Mouse (Mus musculus) ZHBTc4 (cell line): ENCODE data around the gene Fv1.
"Not testable (repeated sequence)": the region's sequence is repeated elsewhere in the genome, so short reads cannot be mapped to it uniquely, and the experiment has no call there.

Source experiments
- DNase-seq: peaks from one replicate; pipeline ENCODE4 v3.0.0-alpha.2; 2011; ENCODE audit warnings: low read depth, low spot score

Gene Fv1

DNA sequence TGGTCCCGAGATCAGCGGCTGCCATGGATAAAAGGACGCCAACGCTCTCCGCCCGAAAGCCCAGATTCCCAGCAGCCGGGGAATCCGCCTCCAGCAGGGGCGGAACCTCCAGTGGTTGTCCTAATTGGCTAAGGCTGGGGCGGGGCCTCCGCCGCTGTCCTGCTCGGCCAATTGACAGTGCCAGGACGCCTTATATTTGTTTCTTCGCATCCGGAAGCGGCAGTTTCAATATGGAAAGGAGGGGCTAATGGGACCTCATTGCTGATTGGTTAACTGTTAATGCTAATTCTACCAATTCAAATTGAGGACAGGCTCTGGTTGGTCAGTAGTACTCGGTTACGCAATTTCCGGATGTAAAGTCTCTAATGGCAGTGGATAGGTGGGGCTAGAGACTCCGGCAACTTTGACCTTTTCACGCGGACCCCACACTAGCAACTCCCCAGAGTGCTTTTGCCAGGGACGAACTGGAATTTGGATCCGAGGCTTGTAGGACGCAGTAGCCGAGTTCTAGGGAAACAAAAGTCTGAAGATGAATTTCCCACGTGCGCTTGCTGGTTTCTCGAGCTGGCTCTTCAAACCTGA is at the start of gene Fv1, which contains the start of gene Miip:
TSS of gene Fv1 (plus strand) at position 530 of the 582 bp plus-strand sequence.
TSS of gene Miip (minus strand) at position 367 of the 582 bp plus-strand sequence.
- peak; percentile 81 for DNase-seq

DNA sequence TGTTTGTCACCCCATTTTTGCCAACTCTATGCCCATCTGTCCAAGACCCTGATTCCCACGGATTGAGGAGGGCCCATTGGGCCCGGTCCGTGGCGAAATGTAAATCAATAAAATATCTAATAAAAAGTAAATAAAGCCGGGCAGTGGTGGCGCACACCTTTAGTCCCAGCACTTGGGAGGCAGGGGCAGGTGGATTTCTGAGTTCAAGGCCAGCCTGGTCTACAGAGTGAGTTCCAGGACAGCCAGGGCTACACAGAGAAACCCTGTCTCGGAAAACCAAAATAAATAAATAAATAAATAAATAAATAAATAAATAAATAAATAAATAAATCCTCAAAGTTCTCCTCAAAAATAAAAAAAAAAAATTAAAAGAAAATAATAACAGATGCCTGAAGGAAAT is 49.1 kb upstream of the Fv1 start:
- not testable (repeated sequence) for DNase-seq

DNA sequence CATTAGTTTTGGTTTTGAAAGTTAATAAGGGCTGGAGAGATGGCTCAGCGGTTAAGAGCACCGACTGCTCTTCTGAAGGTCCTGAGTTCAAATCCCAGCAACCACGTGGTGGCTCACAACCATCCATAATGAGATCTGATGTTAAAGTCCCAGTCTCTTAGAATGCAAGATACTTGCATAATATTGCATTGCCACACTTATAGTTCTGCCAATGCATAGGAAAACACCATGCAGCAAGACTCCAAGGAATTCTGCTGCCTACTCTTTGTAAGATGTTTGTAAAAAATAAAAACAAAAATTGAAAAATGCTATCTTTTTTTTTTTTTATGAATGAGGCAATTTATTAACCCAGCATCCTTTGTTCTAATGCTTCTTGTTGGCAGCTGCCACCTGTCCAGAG is 47.4 kb upstream of the Fv1 start:
- DNase-seq: not testable (repeated sequence)

DNA sequence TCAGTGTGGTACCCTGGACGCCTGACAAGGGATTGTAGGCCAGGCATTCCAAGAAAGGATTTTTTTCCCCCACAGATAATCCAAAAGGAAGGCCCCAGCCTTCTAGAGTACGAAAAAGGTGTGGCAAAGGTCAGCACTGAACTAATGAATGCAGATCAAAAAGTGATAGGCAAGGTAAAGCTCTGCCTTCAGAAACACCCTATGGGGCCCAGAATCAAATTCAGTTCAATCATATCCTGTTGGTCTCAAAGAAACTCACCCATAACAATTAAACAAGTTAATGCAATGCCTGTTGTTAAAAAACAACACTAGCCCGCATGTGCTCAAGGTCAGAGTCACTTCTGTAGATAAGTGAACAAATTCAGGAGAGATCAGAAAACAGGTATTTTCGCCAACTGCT is 44.4 kb upstream of the Fv1 start:
- peak; percentile 30 for DNase-seq

DNA sequence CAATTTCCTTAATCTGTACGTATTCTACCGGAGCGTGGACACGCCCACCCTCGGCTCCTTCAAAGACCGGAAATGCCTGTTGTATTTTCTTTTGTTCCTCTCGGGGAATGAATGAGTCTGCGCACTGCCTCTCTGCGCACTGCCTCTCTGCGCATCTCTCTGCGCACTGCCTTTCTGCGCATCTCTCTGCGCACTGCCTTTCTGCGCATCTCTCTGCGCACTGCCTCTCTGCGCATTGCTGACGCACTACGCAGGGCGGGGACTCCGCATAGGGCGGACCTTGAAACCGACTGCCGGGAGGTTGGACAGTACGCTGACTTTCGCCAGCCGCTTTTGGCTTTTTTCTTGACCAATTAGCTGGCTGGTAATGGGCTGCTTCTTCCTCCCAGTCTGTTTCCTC is 29.5 kb upstream of the Fv1 start:
- DNase-seq: not testable (repeated sequence)

DNA sequence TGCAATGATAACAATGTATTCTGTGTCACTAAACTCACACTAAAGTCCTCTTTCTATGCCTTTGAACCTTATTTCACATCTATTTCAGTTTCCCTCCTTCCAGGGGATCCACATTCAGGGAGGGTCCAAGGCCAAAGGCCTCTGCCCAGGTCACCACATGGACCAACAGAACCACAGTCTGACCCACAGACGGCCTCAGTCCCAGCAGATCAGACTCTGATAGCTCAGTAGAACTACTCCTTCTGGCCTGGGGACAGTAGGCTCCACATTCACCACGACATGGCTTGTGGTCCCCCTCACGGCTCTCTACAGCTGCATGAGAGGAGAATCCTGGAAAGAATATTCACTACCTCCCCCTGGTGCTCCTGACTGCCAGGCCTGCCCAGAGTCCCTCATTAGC is 25.9 kb upstream of the Fv1 start:
- DNase-seq: no peak

DNA sequence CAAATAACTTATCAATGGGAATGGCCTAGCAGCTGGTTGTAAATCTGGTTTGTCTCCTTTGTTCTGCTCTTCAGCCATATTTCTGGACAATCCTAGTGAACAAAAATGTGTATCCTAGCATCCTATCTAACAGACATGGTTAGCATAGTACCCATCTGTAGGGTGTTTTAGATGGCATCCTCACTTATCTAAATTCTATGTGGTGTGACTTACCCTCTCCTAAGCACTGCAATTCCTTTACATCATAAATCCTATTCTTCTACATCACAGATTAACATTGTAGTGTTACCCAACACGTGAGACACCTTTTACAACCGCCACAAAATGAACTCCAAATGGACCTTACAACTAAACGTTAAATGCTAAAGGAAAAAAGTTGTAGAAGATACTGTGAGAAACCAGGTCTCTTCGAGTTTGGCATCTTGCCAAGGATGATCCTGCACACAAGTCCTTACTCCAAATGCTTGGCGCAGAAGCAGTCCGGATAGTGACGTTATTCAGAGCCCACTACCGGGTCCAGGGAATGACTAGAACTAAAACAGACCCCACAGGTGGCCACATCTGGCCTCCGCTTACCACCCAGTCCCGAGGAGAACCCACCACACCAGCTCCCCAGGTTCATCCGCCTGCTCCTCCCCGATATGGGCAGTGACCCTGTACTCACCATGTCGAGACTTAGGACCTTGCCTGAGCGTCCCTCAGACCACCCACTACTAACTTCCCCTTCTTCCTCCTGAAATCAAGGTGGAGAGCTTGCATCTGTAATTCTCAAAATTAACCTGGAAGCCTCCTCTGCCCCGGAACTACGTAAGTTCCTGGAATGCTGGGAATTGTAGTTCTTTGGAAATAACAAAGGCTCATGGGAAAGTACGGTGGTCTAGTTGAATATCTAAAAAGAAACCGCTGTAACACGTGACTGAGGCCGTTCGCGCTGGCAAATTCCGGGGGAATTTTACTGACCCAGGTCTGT is 20.9 kb upstream of the Fv1 start, which contains the start of gene Zfp933:
TSS of gene Zfp933 (minus strand) at position 753 of the 970 bp plus-strand sequence.
- DNase-seq: peak; percentile 92

DNA sequence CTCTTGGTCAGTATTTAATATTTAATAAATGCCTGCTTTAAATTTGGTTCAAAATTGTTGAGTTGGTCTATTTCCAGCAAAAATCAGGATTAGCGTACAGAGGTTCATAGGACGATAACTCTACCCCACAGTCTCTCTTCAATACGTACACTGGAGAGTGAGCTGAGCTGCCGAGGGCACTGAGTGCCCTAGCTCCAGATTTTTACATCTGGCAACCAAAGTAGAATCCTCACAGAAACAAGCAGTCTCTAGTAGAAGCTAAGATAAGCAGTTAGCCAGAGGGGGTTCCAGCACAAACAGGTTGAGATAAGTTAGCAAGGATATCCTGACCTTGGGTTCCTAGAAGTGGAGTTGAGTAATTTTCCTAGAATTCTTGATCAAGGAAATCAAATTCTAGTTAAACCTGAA is 20.2 kb upstream of the Fv1 start:
- no peak for DNase-seq

DNA sequence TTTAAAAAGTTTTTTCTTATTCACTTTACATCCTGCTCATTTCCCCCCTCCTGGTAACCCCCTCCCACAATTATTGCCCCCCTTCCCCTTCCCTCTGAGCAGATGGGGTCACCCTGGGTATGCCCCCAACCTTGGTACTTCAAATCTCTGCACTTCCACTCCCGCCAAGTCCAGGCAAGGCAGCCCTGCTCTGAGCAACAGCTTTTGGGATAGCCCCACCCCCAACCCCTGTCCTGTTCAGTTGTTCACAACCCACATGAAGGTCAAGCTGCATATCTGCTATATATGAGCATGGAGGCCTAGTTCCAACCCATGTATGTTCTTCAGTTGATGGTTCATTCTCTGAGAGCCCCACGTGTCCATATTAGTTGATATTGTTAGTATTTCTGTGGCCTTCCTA is 18.0 kb upstream of the Fv1 start:
- DNase-seq: no peak

DNA sequence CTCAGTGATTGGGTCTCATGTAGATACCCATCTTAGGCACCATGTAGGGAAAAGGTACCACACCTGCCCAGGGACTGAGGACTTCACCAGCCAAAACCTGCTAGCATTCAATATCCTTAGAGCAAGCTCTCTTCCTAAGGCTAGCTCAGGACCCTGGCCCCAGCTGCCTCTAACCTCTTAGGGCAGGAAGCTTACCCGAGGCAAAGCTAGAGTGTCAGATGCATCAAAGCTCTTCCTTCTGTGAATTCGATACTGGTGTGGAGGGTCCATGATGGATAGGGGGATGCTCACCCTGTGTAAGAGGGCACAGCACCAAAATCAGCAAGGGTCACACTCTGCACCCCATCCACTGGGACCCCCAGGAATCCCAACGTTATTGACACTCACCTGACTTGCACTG is 6.7 kb upstream of the Fv1 start:
- no peak for DNase-seq

DNA sequence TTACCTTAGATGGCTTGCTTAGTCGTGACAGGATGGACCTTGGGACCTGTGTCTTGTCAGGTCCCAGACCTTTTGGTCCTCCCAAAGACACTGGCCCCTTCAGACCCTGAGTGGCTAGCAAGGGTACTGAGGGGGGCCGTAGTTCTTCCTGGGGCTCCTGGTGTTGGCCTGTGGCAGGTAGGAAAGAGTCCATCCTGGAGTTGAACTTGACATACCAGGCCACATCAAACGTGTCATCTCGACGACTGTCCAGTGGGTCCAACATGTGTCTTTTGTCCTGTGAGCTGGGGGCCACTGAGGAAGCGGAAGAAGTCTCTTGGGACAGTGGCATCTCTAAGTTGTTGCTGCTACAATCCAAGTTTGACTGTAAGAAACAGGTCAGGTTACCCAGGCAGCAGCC is 3.1 kb upstream of the Fv1 start:
- no peak for DNase-seq

DNA sequence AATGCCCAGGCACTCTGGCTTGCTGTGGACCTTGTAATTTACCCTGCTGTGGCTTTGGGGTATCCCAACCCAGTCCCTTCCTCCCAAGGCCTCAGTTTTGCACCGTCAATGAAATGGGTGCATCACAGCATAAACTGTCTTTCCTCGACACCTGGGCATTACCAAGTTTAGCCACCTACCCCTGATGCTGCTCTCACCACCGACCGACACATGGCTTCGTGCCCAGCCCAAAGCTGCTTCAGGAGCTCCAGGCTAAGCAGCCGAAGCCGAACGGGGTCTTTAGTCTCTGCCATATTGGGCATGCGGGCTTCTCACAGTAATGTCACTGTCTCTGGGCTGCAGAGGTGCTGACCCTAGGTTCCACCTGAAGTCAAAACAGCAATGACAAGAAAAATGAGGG is 2.7 kb upstream of the Fv1 start:
- DNase-seq: no peak

DNA sequence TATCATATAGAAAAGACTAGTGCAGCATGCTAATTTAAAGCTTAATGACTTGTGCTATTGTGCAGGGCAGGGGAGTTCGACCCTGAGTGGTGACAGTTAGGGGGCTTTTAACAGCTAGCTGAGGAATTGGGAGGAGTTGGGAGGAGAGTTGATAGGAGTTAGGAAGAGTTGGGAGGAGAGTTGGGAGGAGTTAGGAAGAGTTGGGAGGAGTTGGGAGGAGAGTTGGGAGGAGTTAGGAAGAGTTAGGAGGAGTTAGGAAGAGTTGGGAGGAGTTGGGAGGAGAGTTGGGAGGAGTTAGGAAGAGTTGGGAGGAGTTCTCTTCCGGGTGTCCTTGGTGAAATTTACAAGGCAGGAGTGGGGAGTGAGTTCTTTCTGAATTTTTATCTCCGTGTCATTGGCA is 2.0 kb upstream of the Fv1 start:
- DNase-seq: not testable (repeated sequence)

DNA sequence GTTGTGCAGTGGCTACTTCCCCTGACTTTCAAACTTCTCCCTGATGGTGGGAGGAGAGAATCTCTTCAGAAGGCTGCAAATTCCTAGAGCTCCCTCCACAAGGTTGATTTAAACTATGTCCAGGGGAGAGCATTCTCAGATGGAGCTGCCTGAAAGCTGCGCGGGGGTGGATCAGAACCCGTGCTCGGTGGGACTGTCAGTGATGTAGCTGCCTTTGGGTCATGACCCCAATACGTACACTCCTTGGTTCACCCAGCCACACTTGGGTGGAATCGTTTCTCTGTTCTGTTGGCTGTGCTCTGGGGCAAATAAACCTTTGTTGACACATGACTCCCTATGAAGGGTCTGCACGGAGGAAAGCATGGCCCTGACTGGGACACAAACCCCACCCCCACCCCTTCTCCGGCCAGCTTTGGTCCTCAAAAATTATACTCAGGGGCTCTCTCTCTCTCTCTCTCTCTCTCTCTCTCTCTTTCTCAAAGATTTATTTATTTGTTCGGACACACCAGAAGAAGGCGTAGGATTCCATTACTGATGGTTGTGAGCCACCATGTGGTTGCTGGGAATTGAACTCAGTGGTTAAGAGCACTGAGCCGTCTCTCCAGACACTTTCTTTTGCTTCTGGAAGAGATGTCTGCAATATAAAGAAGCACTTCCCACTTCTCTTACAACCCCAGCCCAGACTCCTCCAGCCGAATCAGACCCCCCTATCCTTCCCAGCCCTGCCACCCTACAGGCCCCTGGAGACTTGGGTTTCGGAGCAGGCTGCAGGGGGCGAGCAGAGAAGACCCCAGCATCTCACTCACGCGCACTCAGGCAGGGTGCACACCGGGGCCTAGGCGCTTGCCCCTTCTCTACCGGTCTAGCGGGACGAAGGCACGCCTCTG is 973 bp upstream of the Fv1 start:
- no peak for DNase-seq

DNA sequence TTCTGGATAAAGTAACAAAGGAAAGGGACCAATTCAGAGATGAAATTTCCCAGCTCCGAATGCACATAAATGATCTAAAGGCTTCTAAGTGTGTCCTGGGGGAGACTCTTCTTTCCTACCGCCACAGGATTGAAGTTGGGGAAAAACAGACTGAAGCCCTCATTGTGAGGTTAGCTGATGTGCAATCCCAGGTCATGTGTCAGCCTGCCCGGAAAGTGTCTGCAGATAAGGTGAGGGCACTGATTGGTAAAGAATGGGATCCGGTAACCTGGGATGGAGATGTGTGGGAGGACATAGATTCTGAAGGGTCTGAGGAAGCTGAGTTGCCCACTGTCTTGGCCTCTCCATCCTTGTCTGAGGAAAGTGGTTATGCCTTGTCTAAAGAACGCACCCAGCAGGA is 459 bp downstream of the Fv1 start:
- no peak for DNase-seq

DNA sequence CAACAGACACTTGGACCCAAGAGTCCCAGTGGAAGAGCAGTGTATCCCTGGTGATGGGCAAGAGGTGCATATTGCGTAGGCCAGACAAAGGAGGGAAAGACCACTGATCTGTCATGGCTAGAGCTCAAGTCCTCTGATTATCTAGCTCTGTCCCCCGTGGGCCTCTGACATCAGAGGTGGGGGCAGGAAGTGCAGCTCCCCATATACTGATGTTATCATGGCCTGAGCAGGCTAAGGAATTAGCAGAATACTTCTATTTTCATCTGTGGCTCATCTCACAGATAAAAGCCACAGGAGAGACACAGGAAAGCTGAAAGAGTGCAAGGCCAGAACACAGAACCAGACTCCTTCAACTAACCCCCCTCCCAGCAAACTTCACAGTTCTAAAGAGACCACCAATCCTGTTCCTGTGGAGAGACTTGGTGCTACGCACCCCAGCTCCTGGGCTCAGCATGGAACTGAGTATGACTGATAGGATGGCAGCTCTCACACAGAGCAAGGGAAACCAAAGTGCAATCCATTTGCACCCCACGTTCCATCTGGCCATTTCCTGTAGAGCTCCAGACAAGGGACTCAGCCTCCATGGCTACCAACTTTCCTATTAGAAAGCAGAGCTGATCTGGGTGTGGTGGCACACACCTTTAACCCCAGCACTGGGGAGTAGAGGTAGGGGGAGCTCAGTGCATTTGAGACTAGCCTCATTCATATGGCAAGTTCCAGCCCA is 7.2 kb downstream of the Fv1 start:
- no peak for DNase-seq

DNA sequence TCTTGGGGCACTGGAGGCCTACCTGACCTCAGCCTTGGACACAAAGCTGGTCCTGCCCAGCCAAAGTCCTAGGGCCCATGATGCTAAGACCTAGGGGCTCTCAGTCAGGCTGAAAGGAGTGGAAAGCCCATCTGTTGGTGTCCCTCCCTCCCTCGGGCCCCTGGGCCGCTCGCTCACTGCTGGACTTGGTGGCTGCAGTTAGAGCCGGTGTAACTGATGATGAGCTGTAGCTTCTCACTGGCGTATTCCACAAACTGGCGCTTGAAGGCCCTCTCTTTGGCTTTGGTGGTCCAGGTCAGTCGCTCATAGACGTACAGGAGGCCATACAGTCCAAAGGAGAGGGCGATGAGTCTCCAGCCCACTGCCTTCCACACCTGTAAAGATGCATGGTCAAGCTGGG is 9.8 kb downstream of the Fv1 start:
- no peak for DNase-seq

DNA sequence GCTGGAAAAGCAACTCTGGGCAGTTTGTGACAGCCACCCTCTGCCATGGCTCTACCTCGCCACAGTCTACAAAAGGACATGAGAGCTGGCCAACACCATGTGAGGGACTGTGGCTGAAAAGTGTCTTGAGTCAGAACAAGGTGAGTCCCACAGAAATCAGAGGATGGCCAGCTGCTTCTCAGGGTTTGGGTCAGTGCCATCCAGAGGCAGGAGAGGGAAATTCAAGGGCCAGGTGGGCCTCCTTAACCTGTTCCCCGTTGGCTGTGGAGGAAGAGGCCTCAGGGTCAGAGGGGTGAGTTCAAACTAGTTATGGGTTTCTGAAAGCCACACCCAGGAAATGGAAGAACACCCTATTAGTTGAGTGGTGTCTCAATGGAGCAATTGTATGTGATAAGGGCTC is 10.7 kb downstream of the Fv1 start:
- DNase-seq: peak; percentile 65

DNA sequence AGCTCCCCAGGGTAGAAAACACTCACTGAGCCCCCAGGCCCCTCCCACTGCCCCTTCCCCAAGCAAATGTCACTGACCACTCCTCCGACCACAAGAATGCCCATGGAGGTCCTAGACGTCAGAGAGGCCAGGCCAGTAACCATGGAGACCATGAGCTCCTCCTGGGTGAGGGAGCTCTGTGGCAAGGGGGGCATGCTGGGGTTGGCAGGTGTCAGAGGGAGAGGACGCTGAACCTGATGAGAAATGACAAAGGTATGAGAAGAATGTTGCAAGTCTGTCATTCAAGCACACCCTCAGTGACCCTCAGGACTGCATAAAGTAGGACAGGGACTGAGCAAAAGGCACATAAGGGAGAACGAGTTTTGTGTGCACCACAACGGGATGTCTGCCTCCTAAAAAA is 11.1 kb downstream of the Fv1 start:
- peak; percentile 57 for DNase-seq

DNA sequence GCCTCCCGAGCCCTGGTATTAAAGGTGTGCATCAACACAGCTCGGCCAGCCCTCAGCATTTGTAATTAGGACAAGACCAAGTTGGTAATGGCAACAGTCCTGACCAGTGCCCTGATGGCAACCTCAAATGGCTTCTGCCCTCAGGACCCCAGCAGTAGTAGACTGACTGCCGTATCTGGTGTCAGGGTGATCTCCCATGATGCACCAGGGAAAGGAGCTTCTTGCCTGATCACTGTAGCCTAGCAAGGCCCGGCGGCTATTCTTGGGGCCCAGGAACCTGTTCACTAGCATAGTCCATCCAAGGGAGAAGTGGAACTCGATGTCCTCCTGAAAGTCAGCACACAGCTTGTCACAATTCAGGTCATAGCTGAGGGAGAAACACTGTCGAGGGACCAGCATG is 13.0 kb downstream of the Fv1 start:
- no peak for DNase-seq

DNA sequence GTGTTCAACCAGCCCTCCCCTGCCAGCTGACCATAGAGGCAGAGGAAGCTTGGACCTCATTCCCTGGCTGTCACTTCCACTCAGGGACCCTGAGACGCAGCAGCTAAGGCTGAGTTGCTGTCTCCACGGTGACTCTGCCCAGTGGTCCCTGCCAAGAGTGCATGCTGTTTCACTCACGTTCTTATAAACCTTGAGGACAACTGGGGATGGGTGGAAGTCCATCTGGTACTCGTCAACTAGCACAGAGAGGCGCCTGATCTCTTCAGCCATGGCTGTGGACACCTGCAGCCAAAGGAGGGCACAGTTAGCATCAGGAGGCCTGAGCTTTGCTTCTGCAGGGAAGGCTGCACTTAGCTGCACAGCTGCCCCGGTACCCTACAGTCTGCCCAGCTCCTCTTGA is 14.3 kb downstream of the Fv1 start:
- DNase-seq: no peak
